Mouse (Mus musculus): Measurements from ENCODE around the gene Scml4.

- TF ChIP-seq POLR2A (IDR thresholded peaks at IDR 0.05; ENCODE audit: control insufficient read depth, low read depth, low read length) (no peak), CTCF (IDR thresholded peaks at IDR 0.05; ENCODE audit: control insufficient read depth, insufficient read depth, insufficient replicate concordance, low read depth, low read length) (no peak)
Observed at GRCm38 (mm10) chr10:42864696-42865095, 4.5 kb downstream of the Scml4 start.
